Mouse (Mus musculus) embryonic fibroblast, embryonic 13.5 days (primary cell): ENCODE measurements around the gene Med13l.

ENCODE experiments used
- CTCF ChIP-seq: IDR thresholded peaks from 2 replicates; pipeline ENCODE4 v1.5.1; 2011; ENCODE audit warnings: mild to moderate bottlenecking, control low read depth, low read length, moderate library complexity, borderline replicate concordance; ENCODE audit not compliant: insufficient read depth
- POLR2A ChIP-seq: IDR thresholded peaks from 2 replicates; pipeline ENCODE4 v1.6.1; 2011; ENCODE audit warnings: low read depth, mild to moderate bottlenecking, control low read depth, low read length, moderate library complexity

- TF ChIP-seq CTCF: no peak
- TF ChIP-seq POLR2A: no peak
These were observed 38.1 kb downstream of the Med13l start for GRCm38 (mm10) chr5:118598601-118599000.
